ENCODE assay signal across 13 mouse cellular contexts in the genomic region with DNA sequence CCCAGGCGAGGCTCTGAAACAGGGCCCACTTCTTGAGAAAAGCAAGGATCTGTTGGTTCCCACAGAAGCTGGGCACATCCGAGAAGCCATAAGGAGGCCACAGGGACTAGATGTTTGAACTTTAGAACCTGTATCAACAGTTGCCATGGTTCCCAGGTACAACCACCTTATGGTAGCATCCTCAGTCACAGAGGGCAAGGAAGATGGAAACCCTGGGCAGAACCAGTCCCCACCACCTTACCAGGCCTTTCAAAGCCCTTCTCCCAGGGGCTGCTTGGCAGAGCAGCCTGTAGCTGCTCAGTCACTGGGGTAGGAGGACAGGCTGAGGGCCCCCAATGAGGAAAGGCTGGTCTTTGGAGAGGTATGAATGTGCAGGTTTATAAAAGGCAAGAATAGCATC. TPM values are rescaled to one million over a fixed set of nuclear protein-coding genes. Genes with fewer than 3 reads are reported as not detected.
"Had no signal": no experiment of that assay in that cellular context is flagged by ENCODE, and none has a peak within 500 bp of the region (broad histone marks: within the 10 kb centered on the region; RNA-seq: fewer than 3 reads in every experiment).

No protein-coding gene starts in this region.

RNA-seq across cellular contexts. Expression of a gene that starts 17.9 kb away (rescaled TPM):
- polyA plus RNA-seq: neural tube, embryonic 13.5 days; neural tube, embryonic 14.5 days; neural tube, embryonic 15.5 days; small intestine, adult 2 months; spleen, adult 2 months; stomach, embryonic 14.5 days; stomach, embryonic 15.5 days; stomach, embryonic 16.5 days; stomach, postnatal 0 days; testis, adult 2 months; thymus, adult 2 months; thymus, postnatal 0 days; urinary bladder, adult 2 months had no signal

RNA-seq across cellular contexts. Expression of a gene that starts 32.5 kb away (rescaled TPM):
- polyA plus RNA-seq: testis, adult 2 months; thymus, postnatal 0 days had no signal
